Mouse (Mus musculus) lung, adult 2 months (tissue): ENCODE results near the gene Retsat.

Experiments used
- CTCF ChIP-seq: fragments of 200-500 bp; IDR thresholded peaks from 2 replicates; pipeline ENCODE4 v1.5.1; 2011; ENCODE audit warnings: mild to moderate bottlenecking, low read length, control low read depth; ENCODE audit not compliant: insufficient read depth
- POLR2A ChIP-seq: fragments of 200-500 bp; IDR thresholded peaks from 2 replicates; pipeline ENCODE4 v1.6.1; 2011; ENCODE audit warnings: low read depth, mild to moderate bottlenecking, control low read depth, low read length, borderline replicate concordance; ENCODE audit errors: extremely low read depth

- no peak for TF ChIP-seq CTCF
- no peak for TF ChIP-seq POLR2A
These were observed 8.2 kb upstream of the Retsat start for GRCm38 (mm10) chr6:72590111-72590510.
